Mouse (Mus musculus): Measurements from ENCODE around the gene Gm34653.
A peak's percentile ranks its signal among the peaks of the same experiment; 100 is the strongest.
"Not testable (repeated sequence)": the region's sequence is repeated elsewhere in the genome, so short reads cannot be mapped to it uniquely, and the experiment has no call there.

Gene Gm34653

GRCm38 (mm10) chr2:34832766-34833457 lies at the start of gene Gm34653:
Gene Gm34653, plus strand, starts transcription at chr2:34833007.
- not testable (repeated sequence) for DNase-seq (ENCODE audit: low spot score)

DNA sequence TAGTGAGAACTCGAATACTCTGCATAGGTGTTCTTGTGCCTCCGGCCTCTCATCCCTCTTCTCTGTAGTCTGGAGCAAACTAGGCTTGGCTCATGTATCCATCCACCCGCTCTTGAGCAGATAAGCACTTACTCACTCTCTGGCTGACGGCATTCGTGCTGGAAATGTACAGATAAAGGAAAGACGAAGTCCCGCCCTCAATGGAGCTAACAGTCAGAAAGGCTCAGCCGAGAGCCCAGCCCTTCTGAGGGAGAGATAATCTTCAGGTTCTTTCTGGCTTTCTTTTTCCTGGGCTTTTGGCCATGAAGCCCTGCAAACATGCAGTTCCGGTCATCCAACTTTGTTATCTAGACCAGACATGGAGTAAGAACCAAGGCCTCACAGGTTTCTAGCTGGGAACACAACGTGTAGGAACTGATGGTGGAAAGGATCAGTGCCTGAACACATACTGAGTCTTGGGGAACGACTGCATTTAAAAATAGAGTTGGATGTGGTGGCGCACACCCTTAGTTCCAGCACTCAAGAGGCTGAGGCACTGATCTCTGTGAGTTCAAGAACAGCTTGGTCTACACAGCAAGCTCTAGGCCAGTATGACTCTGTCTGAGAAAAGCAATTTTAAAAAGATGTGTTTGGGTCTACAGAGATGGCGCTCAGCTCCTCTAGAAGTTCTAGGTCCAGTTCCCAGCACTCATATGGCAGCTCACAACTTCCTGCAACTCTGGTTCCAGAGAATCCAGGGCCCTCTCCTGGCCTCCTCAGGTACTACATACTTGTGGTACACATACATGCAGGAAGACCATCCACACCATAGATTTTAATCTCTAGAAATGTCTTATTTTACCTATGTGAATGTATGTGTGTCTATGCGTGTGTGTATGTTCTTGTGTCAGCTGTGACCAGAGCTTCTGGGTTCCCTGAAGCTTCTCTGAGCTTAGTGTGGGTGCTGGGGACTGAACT lies 49.5 kb upstream of the Gm34653 start:
- DNase-seq (ENCODE audit: low spot score), result no peak

GRCm38 (mm10) chr2:34784085-34784484 lies 48.7 kb upstream of the Gm34653 start:
- DNase-seq (ENCODE audit: low spot score), result peak; percentile 61

DNA sequence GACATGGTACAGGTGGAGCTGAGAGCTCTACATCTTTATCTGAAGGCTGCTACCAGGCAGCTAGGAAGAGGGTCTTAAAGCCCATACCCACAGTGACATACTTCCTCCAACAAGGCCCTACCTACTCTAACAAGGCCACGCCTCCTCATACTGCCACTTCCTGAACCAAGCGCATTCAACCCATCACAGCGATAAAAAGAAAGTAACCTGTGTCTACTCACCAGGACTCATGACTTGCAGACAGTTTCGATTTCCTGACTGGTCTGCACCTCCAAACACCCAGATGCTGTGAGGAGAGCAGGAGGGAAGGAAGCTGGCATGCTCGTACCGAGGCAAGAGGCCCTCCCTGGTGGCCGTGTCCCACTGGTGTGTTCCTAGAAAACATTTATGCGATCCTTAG lies 42.5 kb upstream of the Gm34653 start:
- DNase-seq (ENCODE audit: low spot score), result no peak

- DNase-seq (ENCODE audit: low spot score), result not testable (repeated sequence)
Measured at GRCm38 (mm10) chr2:34792543-34792942, 40.3 kb upstream of the Gm34653 start.

- no peak for DNase-seq (ENCODE audit: low spot score)
Measured at GRCm38 (mm10) chr2:34794511-34794910, 38.3 kb upstream of the Gm34653 start.

- no peak for DNase-seq (ENCODE audit: low spot score)
Measured at GRCm38 (mm10) chr2:34795426-34795825, 37.4 kb upstream of the Gm34653 start.

DNA sequence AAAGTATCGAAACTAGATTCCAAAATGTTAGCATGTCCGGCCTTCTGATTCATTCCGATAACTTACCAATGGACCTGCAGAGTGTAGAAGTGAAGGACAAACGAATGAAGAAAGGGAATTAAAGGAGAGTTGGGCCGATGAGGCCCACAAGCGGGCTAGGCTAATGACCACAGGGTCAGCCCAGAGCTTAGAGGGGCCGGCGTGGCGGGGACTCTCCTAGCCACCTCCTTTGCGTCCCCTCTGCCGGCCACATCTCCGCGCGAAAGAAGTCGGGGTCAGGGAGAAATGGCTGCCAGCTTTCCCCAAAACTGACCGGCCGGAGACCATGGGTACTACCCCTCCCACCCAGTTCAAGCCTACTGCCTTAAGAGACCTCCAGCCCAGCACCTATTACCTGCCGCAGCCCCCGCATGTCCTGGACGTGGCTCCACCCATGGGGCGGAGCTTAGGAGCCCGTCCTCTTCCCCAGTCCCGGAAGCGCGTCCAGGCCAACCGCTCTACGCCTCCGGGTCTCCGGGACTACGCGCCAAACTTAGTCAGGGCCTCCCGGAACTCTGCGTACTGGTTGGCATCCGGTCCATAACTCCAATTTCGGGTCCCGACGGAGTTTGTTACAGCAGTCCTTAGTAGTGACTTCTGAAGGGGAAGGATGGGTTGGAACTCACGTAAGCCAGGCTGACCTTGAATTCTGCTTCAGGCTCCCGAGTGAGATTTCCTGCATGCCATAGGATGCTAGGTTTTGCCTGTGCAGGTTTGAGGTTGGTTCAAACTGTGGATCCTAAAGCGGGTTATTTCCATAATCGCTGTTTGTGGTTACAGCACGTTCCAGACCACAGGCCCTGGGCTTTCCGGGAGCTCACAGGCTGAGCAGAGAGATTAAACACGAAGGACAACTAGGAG lies 33.2 kb upstream of the Gm34653 start, which contains the start of gene Rabepk:
Gene Rabepk (minus strand): TSS at position 556 of the 900 bp plus-strand sequence.
- peak; percentile 83 for DNase-seq (ENCODE audit: low spot score)

- no peak for DNase-seq (ENCODE audit: low spot score)
Measured at GRCm38 (mm10) chr2:34800371-34800770, 32.4 kb upstream of the Gm34653 start.

- DNase-seq (ENCODE audit: low spot score), result peak; percentile 98
Measured at GRCm38 (mm10) chr2:34801516-34802482, 31.0 kb upstream of the Gm34653 start.

- DNase-seq (ENCODE audit: low spot score), result peak; percentile 32
Measured at GRCm38 (mm10) chr2:34802565-34803245, 30.1 kb upstream of the Gm34653 start.

GRCm38 (mm10) chr2:34803746-34804145 lies 29.1 kb upstream of the Gm34653 start:
- DNase-seq (ENCODE audit: low spot score), result no peak

DNA sequence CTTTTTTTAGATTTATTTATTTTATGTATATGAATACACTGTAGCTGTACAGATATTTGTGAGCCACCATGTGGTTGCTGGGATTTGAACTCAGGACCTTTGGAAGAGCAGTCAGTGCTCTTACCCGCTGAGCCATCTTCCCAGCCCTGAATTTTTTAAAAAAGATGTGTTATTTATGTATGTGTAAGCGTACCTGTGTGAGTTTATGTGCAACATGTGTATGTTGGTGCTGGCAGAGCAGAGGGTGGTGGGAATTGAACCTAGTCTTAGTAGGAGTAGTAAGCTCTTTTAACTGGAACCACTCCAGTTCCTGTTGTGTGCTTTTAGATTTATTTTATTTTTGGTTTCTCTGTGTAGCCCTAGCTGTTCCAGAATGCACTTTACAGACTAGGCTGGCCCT lies 28.6 kb upstream of the Gm34653 start:
- DNase-seq (ENCODE audit: low spot score), result no peak

DNA sequence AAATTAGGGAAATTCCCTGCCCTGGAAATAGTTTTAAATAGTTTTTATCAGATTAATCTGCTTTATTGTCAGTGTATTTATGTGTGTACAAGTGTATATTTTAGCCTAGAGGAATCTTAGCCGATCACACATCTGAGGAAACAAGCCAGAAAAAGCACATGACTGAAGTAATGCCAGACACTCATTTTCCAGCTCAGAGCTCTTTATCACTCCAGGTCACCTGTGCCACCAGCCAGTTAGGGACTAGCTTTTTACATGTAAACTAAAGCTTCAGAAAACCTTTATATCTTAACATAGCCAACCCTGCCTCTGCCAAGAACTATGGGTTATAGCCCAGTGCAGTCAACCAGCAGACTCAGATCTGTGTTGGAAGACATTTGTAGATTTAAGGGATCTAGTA lies 28.0 kb upstream of the Gm34653 start:
- DNase-seq (ENCODE audit: low spot score), result no peak

- no peak for DNase-seq (ENCODE audit: low spot score)
Measured at GRCm38 (mm10) chr2:34805364-34805950, 27.4 kb upstream of the Gm34653 start.

DNA sequence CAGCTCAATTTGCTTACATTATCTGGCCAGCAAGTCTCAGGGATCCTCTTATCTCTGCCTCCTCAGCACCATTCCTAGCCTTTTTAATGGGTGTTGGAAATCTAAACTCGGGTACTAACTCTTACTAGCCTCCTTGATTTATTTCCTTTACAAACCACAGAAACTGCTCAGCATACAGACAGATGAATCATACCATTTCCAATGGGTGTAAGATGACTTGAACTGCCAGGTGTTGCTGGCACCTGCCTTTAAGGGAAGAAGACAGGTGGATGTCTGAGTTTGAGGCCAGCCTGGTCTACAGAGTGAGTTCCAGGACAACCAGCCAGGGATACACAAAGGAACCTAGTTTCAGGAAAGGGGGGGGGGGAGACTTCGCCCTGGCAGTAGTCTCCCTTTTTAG lies 24.8 kb upstream of the Gm34653 start:
- DNase-seq (ENCODE audit: low spot score), result no peak

DNA sequence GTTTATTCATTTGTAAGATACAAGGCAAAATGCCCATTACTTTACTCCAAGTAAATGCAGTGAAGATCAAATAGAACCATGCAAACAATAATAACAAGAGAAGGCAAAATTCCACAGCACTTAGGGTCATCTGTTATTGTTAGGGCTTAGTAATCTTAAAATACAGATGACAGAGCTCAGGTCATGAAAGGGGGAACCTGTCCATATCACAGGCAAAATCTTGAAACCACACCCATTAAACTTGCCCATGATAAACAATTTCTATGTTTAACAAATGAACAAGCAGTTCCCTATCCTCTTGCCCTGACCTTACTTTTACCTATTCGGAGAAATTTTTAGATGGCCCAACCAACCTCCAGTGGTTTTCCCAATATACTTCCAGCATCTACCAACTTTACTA lies 23.2 kb upstream of the Gm34653 start:
- DNase-seq (ENCODE audit: low spot score), result no peak

GRCm38 (mm10) chr2:34810775-34811174 lies 22.0 kb upstream of the Gm34653 start:
- DNase-seq (ENCODE audit: low spot score), result no peak

DNA sequence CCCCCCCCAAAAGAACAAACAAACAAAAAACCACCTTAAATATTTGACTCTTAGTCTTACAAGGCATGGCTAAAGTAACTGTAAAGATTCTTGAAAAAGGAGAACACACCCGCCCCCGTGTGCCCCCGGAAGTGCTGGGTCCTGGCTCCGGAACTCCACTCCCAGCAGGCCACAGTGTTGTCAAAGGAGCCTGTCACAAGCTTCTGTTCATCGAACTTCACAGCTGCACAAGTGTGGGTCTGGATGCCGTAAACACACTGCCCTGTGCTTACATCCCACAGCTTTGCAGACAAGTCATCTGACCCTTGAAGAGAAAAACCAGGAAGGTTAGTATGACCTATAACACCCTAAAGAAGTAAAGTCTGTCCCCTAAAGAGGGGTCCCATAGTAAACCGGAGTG lies 20.1 kb upstream of the Gm34653 start:
- DNase-seq (ENCODE audit: low spot score), result no peak

GRCm38 (mm10) chr2:34815893-34816292 lies 16.9 kb upstream of the Gm34653 start:
- DNase-seq (ENCODE audit: low spot score), result not testable (repeated sequence)

Data from retina, embryonic 14.5 days (tissue).